Mouse (Mus musculus) heart, adult 2 months (tissue): ENCODE data around the gene Echdc2.

Experiments used
- CTCF ChIP-seq: fragments of 200-600 bp; IDR thresholded peaks from 2 replicates; pipeline ENCODE4 v1.8.1; 2022; ENCODE audit warnings: antibody characterized with exemption, mild to moderate bottlenecking, moderate library complexity
- EP300 ChIP-seq: fragments of 200-500 bp; IDR thresholded peaks from 2 replicates; pipeline ENCODE4 v1.6.1; 2011; ENCODE audit warnings: low read depth, low read length, control low read depth; ENCODE audit not compliant: insufficient read depth
- POLR2A ChIP-seq: fragments of 200-500 bp; IDR thresholded peaks from 2 replicates; pipeline ENCODE4 v1.6.1; 2011; ENCODE audit warnings: mild to moderate bottlenecking, low read depth, low read length, control low read depth; ENCODE audit not compliant: insufficient read depth

DNA sequence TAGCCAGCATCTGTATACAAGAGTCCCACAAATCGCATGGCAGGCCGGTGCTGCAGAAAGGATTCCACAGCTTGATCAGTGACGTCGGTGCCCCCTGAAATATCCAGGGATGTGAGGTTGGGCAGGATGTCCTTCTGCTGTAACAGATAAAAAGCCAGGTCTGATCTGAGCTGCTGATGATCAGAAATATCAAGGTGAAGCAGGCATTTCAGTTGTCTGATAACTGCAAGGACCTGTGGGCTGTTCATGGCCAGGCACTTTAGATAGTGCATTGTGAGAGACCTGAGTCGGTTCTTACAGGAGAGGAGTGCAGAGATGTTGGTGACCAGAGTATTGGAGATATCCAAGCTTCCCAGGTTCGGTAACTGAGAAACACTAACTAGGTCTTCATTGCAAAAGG, 39.4 kb downstream of the Echdc2 start:
- TF ChIP-seq CTCF (no peak), EP300 (no peak), POLR2A (no peak)
